Comparison of ENCODE assay signal across 19 mouse cellular contexts in genomic region chr10:103226646-103227045, GRCm38 (mm10). TPM values are rescaled to one million over a fixed set of nuclear protein-coding genes. Genes with fewer than 3 reads are reported as not detected.
"Had no signal": no experiment of that assay in that cellular context is flagged by ENCODE, and none has a peak within 500 bp of the region (broad histone marks: within the 10 kb centered on the region; RNA-seq: fewer than 3 reads in every experiment).

No protein-coding gene starts in this region.

- H3K4me2 ChIP-seq: lung, embryonic 14.5 days; midbrain, embryonic 13.5 days; midbrain, embryonic 15.5 days; neural tube, embryonic 12.5 days had no signal

- DNase-seq: lung, adult 18-20 months; lung, embryonic 14.5 days; lung, postnatal 10 days; lung, postnatal 4 days; retina, postnatal 1 day; right cerebral cortex, adult 18-20 months; right cerebral cortex, postnatal 25 days; right cerebral cortex, postnatal 4 days; spleen, adult 18-20 months; thymus, adult 18-20 months; thymus, postnatal 14 days; thymus, postnatal 36 days had no signal

- H3K27ac ChIP-seq: midbrain, embryonic 10.5 days; midbrain, embryonic 13.5 days; midbrain, embryonic 15.5 days; neural tube, embryonic 12.5 days had no signal

- H3K9me3 ChIP-seq: midbrain, embryonic 10.5 days; midbrain, embryonic 13.5 days; midbrain, embryonic 15.5 days; neural tube, embryonic 12.5 days had no signal

- H3K27me3 ChIP-seq: midbrain, embryonic 13.5 days; midbrain, embryonic 15.5 days; neural tube, embryonic 12.5 days had no signal

- H3K36me3 ChIP-seq: midbrain, embryonic 10.5 days; midbrain, embryonic 13.5 days; midbrain, embryonic 15.5 days; neural tube, embryonic 12.5 days had no signal

- H3K9ac ChIP-seq: lung, embryonic 14.5 days; midbrain, embryonic 13.5 days; midbrain, embryonic 15.5 days; neural tube, embryonic 12.5 days had no signal

- H3K4me3 ChIP-seq: midbrain, embryonic 10.5 days; midbrain, embryonic 13.5 days; midbrain, embryonic 15.5 days; myocyte; neural tube, embryonic 12.5 days had no signal

- ATAC-seq: midbrain, embryonic 13.5 days; midbrain, embryonic 15.5 days had no signal

- H3K4me1 ChIP-seq: midbrain, embryonic 10.5 days; midbrain, embryonic 13.5 days; midbrain, embryonic 15.5 days; neural tube, embryonic 12.5 days had no signal

RNA-seq across cellular contexts. Expression of gene Lrriq1, which starts 9.5 kb away (rescaled TPM):
- polyA plus RNA-seq: liver, embryonic 16.5 days; myocyte; small intestine, adult 2 months had no signal
